Mouse (Mus musculus): Measurements from ENCODE around the gene Ushbp1.

DNA sequence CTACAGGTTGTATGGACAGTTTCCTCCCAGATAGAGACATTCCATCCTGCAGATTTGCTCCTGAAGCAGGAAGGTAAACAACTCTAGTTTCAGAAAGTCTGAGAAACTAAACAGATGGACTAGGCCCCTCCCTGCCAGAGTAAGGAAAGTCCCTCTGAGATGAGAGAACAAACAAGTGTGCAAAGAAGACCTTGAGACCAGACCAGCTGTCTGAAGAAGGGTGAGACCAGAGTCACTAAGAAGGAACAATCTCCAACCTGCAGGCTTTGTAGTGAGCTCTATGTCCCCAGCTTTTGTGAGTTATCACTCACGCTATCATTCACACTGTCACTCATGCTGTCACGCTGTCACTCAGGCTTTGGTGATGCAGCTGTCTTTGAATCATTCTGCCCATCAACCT lies 3.9 kb downstream of the Ushbp1 start:
- TF ChIP-seq CTCF (conservative IDR thresholded peaks at IDR 0.05; ENCODE audit: insufficient read depth, insufficient read length, low read depth, low read length), result no peak
- TF ChIP-seq POLR2A (IDR thresholded peaks at IDR 0.05; ENCODE audit: low read depth, low read length), result no peak

Data from kidney, adult 2 months (tissue).